Mouse (Mus musculus): ENCODE measurements around the gene Ppp3ca. TPM values are rescaled to one million over a fixed set of nuclear protein-coding genes. Genes with fewer than 3 reads are reported as not detected.

The Ppp3ca gene
- polyA plus RNA-seq, 1 experiment from 2014 or later, result 30.0 TPM

DNA sequence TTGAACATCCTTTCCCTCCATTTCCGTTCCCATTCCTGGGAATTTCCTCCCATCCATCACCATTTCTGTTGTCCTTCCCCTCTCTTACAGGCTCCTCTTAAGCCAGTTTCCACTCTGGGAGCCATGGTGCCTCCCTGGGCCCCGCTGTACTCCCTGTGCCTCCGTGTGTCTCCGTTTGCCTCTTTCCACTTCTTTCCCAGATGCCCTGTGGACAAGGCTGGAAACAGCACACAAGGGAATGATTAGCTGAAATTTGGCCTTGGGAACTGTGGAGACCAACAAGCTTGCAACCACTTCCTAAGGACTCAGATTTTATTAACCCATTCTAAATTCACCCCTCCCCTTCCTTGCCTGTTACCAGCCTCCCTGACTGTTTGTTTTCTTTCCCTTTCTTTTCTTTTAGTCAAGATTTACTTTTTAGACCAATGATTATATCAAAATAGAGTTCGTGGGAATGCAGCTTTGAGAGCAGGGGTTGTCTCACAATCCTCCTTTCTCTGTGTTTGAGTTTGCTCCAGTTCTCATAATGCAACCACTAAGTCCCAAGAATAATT lies 93.9 kb downstream of the Ppp3ca start:
- H3K9me3 ChIP-seq (replicated peaks), result no peaks in the 10 kb centered on the region
- H3K4me3 ChIP-seq, result no peak overlapping the region
- H3K36me3 ChIP-seq, result no peaks in the 10 kb centered on the region
- H3K4me1 ChIP-seq, result peaks cover 16% of the 10 kb centered on the region
- H3K27ac ChIP-seq (replicated peaks), result 0 out of 2 replicates have a peak overlapping the region, but pooled peaks have one; percentile 13
- no peak for DNase-seq (ENCODE audit: low spot score)
- H3K27me3 ChIP-seq (ENCODE audit: low read depth, poor library complexity, severe bottlenecking), result no peaks in the 10 kb centered on the region
- 66% methylated on average over 5 of the region's 5 CpGs for WGBS

DNA sequence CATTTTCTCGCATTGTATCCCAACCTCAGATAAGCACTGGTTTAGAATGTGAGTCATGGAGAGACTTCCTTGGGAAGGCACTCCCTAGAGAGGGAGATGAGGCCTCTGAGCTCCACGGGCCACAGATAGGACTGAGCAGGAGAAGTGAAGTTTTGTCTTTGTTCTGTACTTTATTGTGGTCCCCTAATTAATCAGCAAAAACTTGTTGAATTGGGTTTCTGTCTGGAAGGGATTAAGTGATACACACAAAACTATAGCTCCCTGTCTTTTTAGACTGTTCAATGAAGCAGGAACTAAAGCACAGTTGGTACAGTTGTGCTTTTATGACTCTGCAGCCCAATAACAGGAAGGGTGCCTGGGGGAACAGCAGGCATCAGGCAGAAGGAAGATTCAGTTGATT lies 95.6 kb downstream of the Ppp3ca start:
- no peak for DNase-seq (ENCODE audit: low spot score)
- no peak overlapping the region for H3K4me3 ChIP-seq
- no peaks in the 10 kb centered on the region for H3K27me3 ChIP-seq (ENCODE audit: low read depth, poor library complexity, severe bottlenecking)
- WGBS, result 64% methylated on average over 2 of the region's 2 CpGs
- no peaks in the 10 kb centered on the region for H3K9me3 ChIP-seq (replicated peaks)
- H3K4me1 ChIP-seq, result peaks cover 16% of the 10 kb centered on the region
- H3K36me3 ChIP-seq, result no peaks in the 10 kb centered on the region
- no peak overlapping the region for H3K27ac ChIP-seq (replicated peaks)

DNA sequence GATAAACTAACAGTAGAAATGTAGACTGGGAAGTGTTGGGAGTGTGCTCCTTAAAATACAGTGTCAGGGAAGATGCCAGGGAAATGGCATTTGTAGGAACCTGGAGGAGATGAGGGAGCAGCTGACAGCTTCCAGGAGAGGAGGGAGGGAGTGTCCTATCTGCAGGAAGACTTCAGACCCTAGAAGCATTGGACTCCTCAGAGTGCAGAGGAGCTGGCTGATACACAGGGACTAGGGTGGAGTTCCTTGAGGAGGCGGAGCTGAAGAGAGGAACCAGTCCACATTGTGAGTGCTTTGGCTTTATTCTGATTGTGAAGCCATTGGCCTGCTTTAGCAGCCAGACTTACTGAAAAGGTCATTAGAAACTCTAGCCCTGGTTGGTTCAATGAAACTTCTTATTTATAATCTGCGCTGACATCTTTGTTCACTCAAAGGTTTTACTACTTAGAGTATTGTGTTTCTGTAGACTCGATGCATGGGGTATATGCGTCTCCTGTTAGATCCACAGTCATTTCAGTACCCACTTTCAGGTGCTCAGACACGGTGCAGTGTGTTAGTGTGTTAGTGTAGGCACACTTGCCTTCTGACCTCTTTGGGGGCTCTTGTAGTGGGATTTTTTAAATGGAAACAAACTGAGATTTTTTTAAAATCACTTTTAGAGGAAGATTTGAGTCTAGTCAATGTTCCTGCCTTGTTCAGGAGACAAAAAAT lies 99.0 kb downstream of the Ppp3ca start:
- WGBS, result 81% methylated on average over 5 of the region's 5 CpGs
- no peak for DNase-seq (ENCODE audit: low spot score)
- no peaks in the 10 kb centered on the region for H3K9me3 ChIP-seq (replicated peaks)
- H3K4me1 ChIP-seq, result peaks cover 8% of the 10 kb centered on the region; the same call in 1 of the 2 replicates
- no peak overlapping the region for H3K4me3 ChIP-seq
- H3K27ac ChIP-seq (replicated peaks), result no peak overlapping the region
- no peaks in the 10 kb centered on the region for H3K27me3 ChIP-seq (ENCODE audit: low read depth, poor library complexity, severe bottlenecking)
- H3K36me3 ChIP-seq, result no peaks in the 10 kb centered on the region

DNA sequence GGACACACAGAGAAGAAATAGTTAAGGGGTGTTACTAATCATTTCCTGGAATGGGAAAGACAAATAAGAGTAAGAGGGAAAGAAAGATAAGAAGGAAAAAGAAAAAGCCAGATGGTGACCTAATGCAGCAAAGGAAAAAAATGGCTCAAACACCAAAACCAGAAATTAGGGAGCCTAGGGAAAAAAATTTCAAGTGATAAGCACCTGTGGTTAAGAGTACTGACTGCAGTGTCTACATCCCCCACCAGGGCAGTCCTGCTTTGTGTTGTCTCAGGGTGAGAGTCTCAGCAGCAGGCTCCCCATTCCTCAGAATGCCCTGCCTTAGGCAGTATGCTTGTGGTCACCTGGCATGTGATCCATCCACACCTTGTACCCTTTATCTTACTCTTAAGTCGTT lies 99.6 kb downstream of the Ppp3ca start:
- WGBS, result 81% methylated on average over 1 of the region's 1 CpGs
- no peak for DNase-seq (ENCODE audit: low spot score)
- no peak overlapping the region for H3K27ac ChIP-seq (replicated peaks)
- no peaks in the 10 kb centered on the region for H3K9me3 ChIP-seq (replicated peaks)
- H3K4me3 ChIP-seq, result no peak overlapping the region
- 0 out of 2 replicates have a peak, but pooled peaks cover 2% of the 10 kb centered on the region for H3K4me1 ChIP-seq
- no peaks in the 10 kb centered on the region for H3K36me3 ChIP-seq
- no peaks in the 10 kb centered on the region for H3K27me3 ChIP-seq (ENCODE audit: low read depth, poor library complexity, severe bottlenecking)

DNA sequence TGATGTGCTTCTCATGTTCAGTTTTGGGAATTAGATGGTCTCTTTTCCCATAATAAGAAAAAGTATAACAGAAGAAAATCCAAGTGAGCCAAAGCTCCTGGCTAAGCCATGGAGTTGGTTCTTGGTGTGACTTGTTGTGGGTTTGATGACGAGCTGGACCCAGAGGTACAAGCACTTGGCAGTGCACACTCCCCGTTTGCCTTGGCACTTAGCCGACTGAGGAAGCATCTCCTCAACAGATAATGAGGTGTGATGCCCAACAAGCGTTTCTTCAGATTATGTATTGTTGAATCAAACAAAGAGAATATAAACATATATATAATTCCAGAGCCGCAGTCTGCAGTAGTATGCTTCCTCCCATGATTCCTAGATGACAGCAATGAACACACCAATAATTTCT lies 101.8 kb downstream of the Ppp3ca start:
- WGBS, result 90% methylated on average over 5 of the region's 5 CpGs
- no peaks in the 10 kb centered on the region for H3K9me3 ChIP-seq (replicated peaks)
- DNase-seq (ENCODE audit: low spot score), result no peak

DNA sequence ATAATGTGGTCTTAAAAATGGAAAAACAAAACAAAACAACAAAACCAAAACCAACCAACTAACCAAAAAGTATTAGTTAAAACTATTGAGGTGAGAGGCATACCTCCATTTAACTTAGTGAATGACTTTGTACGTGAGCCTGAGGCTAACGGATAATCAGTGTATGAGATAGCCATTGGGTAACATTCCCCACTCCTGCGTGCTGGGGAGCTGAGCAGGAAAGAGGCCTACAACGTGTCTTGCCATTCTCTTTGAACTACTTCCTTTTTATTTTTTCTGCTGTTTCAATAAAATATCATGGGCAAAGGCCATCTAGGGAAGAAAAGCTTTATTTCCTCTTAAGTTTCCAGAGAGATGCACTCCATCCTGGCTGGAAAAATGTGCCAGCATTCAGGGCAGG lies 103.3 kb downstream of the Ppp3ca start:
- Histone ChIP-seq H3K36me3 (no peaks in the 10 kb centered on the region), H3K27ac (replicated peaks) (no peak overlapping the region), H3K27me3 (ENCODE audit: low read depth, poor library complexity, severe bottlenecking) (no peaks in the 10 kb centered on the region), H3K4me3 (no peak overlapping the region), H3K4me1 (no peaks in the 10 kb centered on the region), H3K9me3 (replicated peaks) (no peaks in the 10 kb centered on the region)
- 86% methylated on average over 4 of the region's 4 CpGs for WGBS
- DNase-seq (ENCODE audit: low spot score), result no peak

More for the DNA sequence above, 101.8 kb downstream of the Ppp3ca start:
- H3K4me1 ChIP-seq, result no peaks in the 10 kb centered on the region
- no peaks in the 10 kb centered on the region for H3K27me3 ChIP-seq (ENCODE audit: low read depth, poor library complexity, severe bottlenecking)
- no peak overlapping the region for H3K4me3 ChIP-seq
- H3K27ac ChIP-seq (replicated peaks), result no peak overlapping the region
- no peaks in the 10 kb centered on the region for H3K36me3 ChIP-seq

DNA sequence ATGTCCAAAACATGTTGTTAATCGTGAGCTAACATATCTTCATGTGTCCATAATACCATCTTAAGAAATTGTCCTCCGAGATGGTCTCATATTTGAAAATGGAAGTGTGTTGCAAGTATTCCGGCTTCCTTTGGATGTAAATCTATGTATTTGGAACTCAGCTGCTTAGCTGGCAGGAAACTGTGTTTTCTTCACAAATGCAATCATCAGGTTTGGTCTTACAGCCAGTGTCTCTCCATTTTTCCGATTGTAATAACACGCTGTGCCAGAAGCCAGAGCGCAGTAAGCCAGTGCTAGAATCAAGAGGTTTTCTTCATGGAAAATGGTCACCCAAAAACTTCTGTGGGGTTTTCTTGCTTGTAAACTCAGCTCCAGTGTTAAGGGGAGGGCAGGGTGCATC lies 104.3 kb downstream of the Ppp3ca start:
- no peak for DNase-seq (ENCODE audit: low spot score)
- Histone ChIP-seq H3K27ac (replicated peaks) (no peak overlapping the region), H3K4me1 (no peaks in the 10 kb centered on the region), H3K36me3 (no peaks in the 10 kb centered on the region), H3K27me3 (ENCODE audit: low read depth, poor library complexity, severe bottlenecking) (no peaks in the 10 kb centered on the region), H3K9me3 (replicated peaks) (no peaks in the 10 kb centered on the region), H3K4me3 (no peak overlapping the region)
- WGBS, result 94% methylated on average over 6 of the region's 6 CpGs

DNA sequence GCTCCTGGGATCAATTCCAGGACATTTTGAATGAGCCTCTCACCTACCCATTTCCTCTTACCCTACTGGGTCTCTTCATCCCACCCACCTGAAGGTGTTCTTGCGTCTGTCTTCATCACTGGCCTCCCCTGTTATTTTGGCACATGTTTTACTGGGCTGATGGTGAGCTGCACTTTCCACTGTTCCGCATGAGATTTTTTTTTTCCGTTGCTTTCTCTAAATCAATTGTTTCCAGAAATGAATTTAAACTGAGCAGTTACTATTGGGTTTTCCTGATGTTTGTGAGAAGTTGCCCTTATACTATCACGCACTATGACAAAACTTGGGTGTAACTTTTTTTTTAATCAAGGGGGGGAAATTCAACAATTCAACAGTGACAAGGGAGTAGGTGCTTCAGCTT lies 106.6 kb downstream of the Ppp3ca start:
- no peaks in the 10 kb centered on the region for H3K27me3 ChIP-seq (ENCODE audit: low read depth, poor library complexity, severe bottlenecking)
- H3K36me3 ChIP-seq, result no peaks in the 10 kb centered on the region
- 94% methylated on average over 4 of the region's 4 CpGs for WGBS
- H3K9me3 ChIP-seq (replicated peaks), result no peaks in the 10 kb centered on the region
- no peak overlapping the region for H3K4me3 ChIP-seq
- DNase-seq (ENCODE audit: low spot score), result no peak
- no peak overlapping the region for H3K27ac ChIP-seq (replicated peaks)
- no peaks in the 10 kb centered on the region for H3K4me1 ChIP-seq

DNA sequence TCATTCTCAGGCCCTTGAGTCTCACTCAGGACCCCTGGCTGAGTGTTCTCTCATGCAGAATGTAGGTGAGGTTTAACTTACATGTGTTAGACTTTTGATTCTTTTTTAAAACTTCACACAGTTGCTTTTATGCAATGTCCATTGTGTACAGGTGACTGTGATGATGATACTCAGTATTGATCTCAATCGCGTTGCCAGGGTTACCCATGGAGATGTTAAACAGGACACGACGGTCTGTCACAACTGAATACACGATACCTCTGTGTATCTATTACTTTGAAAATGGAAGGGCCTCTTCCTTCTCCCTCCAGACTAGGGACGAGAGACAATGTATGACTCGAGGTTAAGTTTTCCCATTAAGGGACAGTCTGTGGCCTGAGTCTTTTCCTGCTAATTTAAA lies 107.5 kb downstream of the Ppp3ca start:
- Histone ChIP-seq H3K27me3 (ENCODE audit: low read depth, poor library complexity, severe bottlenecking) (no peaks in the 10 kb centered on the region), H3K36me3 (no peaks in the 10 kb centered on the region), H3K27ac (replicated peaks) (no peak overlapping the region), H3K4me1 (no peaks in the 10 kb centered on the region), H3K4me3 (no peak overlapping the region), H3K9me3 (replicated peaks) (no peaks in the 10 kb centered on the region)
- WGBS, result 92% methylated on average over 7 of the region's 7 CpGs
- no peak for DNase-seq (ENCODE audit: low spot score)

DNA sequence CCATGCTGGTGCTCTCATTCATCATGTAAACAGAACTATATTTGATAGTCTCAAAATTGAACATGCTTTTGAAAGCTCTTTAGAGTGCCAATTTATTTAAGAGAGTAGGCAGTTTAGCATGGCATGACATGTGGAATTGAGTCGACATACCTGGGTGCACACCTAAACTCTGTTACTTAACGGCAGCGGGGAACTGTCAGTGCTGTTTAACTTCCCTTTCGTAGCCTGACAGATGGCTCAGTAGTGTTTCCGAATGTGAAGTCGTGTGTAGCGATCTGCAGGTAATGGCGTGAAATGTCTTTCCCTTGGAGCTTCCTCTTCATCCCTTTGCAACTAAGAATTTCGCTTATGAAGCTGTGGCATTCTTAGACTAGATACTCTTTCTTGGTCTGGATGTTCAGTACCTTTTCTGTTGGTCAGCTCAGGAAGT lies 107.9 kb downstream of the Ppp3ca start:
- no peaks in the 10 kb centered on the region for H3K9me3 ChIP-seq (replicated peaks)
- H3K4me1 ChIP-seq, result no peaks in the 10 kb centered on the region
- no peak overlapping the region for H3K27ac ChIP-seq (replicated peaks)
- WGBS, result 92% methylated on average over 9 of the region's 9 CpGs
- H3K4me3 ChIP-seq, result no peak overlapping the region
- no peak for DNase-seq (ENCODE audit: low spot score)
- H3K27me3 ChIP-seq (ENCODE audit: low read depth, poor library complexity, severe bottlenecking), result no peaks in the 10 kb centered on the region
- no peaks in the 10 kb centered on the region for H3K36me3 ChIP-seq

DNA sequence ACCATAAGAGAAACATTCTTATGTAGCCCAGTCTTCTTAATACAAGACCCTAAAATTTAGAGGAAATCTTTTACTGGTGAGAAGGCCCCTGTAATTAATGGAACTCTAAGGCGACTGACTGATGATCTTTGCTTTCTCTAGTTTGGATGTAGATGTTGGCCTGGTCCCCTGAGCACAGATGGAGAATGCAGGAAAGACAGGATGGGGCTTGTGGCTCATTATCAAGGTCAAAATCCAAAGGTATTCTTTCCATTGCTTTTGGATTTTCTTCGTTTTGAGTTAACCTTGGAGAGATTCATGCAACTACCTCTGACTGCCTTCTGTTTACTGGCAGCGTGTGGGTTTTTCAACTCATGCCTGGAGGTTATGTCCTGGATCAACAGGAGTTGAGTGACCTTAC lies 110.4 kb downstream of the Ppp3ca start:
- Histone ChIP-seq H3K4me1 (0 out of 2 replicates have a peak, but pooled peaks cover 2% of the 10 kb centered on the region), H3K27ac (replicated peaks) (no peak overlapping the region), H3K4me3 (no peak overlapping the region), H3K9me3 (replicated peaks) (no peaks in the 10 kb centered on the region), H3K27me3 (ENCODE audit: low read depth, poor library complexity, severe bottlenecking) (no peaks in the 10 kb centered on the region), H3K36me3 (no peaks in the 10 kb centered on the region)
- WGBS, result 93% methylated on average over 3 of the region's 3 CpGs
- no peak for DNase-seq (ENCODE audit: low spot score)

DNA sequence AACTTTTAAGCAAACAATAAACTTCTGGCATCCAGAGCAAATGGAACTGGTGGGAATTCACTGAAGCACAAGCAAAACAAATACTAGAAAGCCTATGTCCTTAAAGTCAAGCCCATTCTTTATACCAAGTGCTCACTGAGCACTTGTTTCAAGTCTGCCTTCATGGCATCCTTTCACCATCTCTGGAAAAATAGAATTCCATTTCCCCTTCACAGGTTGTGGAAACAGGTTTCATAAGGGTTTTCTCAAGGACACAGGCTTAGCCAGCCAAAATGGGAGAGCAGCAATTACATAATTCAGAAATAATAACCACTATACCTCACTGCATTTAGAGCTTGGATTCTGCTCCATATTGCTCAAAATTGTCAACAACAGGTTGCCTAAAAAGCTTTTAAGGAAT lies 112.1 kb downstream of the Ppp3ca start:
- Histone ChIP-seq H3K27me3 (ENCODE audit: low read depth, poor library complexity, severe bottlenecking) (no peaks in the 10 kb centered on the region), H3K4me1 (0 out of 2 replicates have a peak, but pooled peaks cover 2% of the 10 kb centered on the region), H3K36me3 (no peaks in the 10 kb centered on the region), H3K27ac (replicated peaks) (no peak overlapping the region), H3K4me3 (no peak overlapping the region), H3K9me3 (replicated peaks) (no peaks in the 10 kb centered on the region)
- no peak for DNase-seq (ENCODE audit: low spot score)

DNA sequence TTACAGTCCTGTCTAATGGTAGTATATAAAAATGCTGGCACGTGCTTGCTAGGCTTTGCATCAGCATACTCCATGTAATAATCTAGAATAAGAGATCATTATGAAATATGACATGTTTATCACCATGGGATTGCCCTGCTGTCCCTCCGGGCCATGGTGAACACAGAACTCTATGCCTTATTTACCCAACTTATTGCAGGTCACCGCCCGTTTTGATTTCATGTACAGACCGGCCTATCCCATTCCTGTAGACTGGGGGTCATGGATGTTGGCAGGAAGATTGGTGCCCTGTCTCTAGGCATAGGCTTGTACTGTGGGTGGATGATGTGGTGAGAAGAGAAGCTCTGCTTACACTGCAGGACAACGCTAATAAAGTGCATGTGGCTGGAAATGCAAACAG lies 115.8 kb downstream of the Ppp3ca start:
- Histone ChIP-seq H3K27me3 (ENCODE audit: low read depth, poor library complexity, severe bottlenecking) (no peaks in the 10 kb centered on the region), H3K9me3 (replicated peaks) (no peaks in the 10 kb centered on the region), H3K4me1 (peaks cover 5% of the 10 kb centered on the region; the same call in 1 of the 2 replicates), H3K4me3 (no peak overlapping the region), H3K27ac (replicated peaks) (no peak overlapping the region), H3K36me3 (no peaks in the 10 kb centered on the region)
- 93% methylated on average over 6 of the region's 6 CpGs for WGBS
- no peak for DNase-seq (ENCODE audit: low spot score)
